Mouse (Mus musculus): Measurements from ENCODE around the gene Kcnk6. TPM values are rescaled to one million over a fixed set of nuclear protein-coding genes. Genes with fewer than 3 reads are reported as not detected.

Gene Kcnk6
- polyA plus RNA-seq, 1 experiment from 2014 or later = 0.37 TPM

DNA sequence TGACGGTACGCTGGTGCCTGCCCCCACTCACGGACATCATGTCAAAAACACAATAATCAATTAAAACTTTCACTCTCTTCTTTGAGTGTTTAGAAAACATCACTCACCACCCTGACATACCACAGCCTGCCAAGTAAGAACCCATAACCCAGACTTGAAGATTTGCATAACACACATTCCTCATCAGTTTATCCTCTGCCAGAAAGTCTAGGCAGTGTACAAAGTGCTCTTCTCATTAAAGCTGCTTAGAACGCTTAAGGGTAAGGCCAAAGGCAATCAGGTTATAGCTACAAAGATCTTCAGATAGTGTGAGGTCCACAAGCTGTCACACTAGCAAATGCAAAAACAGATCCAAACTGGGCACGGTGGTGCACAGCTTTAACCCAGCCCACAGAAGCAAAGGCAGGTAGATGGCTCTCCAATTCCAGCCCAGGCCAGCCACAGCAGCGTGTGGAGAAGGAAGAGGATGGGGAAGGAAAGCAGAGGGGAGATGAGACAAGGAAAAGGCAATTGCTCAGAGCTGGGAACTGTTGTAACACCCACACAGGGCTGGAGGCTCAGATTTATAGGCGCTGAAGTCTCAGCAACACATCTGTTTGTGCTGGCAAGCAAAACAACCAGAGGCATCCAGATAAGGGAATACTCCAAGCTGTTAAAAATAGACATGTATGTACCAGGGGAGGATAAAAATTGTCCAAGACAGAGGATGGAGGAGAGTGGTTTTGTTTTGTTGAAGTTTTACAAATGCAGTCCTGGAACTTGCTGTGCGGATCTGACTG is 39.6 kb upstream of the Kcnk6 start:
- H3K9ac ChIP-seq (ENCODE audit: low read length) = no peak overlapping the region
- no peaks in the 10 kb centered on the region for H3K27me3 ChIP-seq (ENCODE audit: control insufficient read depth, insufficient read depth, low read length)
- no peaks in the 10 kb centered on the region for H3K9me3 ChIP-seq (ENCODE audit: control insufficient read depth, low read length)
- H3K4me3 ChIP-seq (ENCODE audit: low read depth, low read length) = no peak overlapping the region
- no peak for DNase-seq (ENCODE audit: low spot score)
- H3K4me2 ChIP-seq (ENCODE audit: low read depth, severe bottlenecking) = no peak overlapping the region
- 68% methylated on average over 8 of the region's 8 CpGs for WGBS
- no peak for ATAC-seq (ENCODE audit: insufficient number of reproducible peaks, low FRiP score, low TSS enrichment, low read depth)
- H3K27ac ChIP-seq (replicated peaks; ENCODE audit: low read depth, low read length) = no peak overlapping the region
- H3K4me1 ChIP-seq (ENCODE audit: control insufficient read depth, insufficient read depth, low read length) = 0 out of 2 replicates have a peak, but pooled peaks cover 2% of the 10 kb centered on the region
- no peaks in the 10 kb centered on the region for H3K36me3 ChIP-seq (ENCODE audit: control insufficient read depth, insufficient read depth, low read length)

DNA sequence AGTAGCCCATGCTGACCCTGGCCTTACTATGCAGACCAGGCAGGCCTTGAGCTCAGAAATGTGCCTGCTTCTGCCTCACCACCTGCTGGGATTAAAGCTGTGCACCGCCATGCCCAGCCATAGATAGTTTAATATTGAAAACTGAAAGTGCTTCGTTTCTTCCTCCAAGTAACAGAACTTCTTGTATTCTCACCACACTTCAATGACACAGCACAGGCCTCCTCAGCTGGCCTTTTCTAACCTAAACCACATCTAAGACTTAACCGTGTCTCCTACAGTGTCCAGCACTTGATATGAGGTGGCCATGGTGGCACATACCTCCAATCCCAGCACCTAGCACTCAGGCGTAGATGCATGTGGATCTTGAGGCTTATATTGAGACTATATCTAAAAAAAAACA is 38.1 kb upstream of the Kcnk6 start:
- Histone ChIP-seq H3K9me3 (ENCODE audit: control insufficient read depth, low read length) (no peaks in the 10 kb centered on the region), H3K9ac (ENCODE audit: low read length) (no peak overlapping the region), H3K27ac (replicated peaks; ENCODE audit: low read depth, low read length) (no peak overlapping the region), H3K4me2 (ENCODE audit: low read depth, severe bottlenecking) (no peak overlapping the region), H3K4me1 (ENCODE audit: control insufficient read depth, insufficient read depth, low read length) (no peaks in the 10 kb centered on the region), H3K4me3 (ENCODE audit: low read depth, low read length) (no peak overlapping the region), H3K27me3 (ENCODE audit: control insufficient read depth, insufficient read depth, low read length) (no peaks in the 10 kb centered on the region), H3K36me3 (ENCODE audit: control insufficient read depth, insufficient read depth, low read length) (no peaks in the 10 kb centered on the region)
- WGBS = 92% methylated on average over 4 of the region's 4 CpGs
- ATAC-seq (ENCODE audit: insufficient number of reproducible peaks, low FRiP score, low TSS enrichment, low read depth) (no peak), DNase-seq (ENCODE audit: low spot score) (no peak)

DNA sequence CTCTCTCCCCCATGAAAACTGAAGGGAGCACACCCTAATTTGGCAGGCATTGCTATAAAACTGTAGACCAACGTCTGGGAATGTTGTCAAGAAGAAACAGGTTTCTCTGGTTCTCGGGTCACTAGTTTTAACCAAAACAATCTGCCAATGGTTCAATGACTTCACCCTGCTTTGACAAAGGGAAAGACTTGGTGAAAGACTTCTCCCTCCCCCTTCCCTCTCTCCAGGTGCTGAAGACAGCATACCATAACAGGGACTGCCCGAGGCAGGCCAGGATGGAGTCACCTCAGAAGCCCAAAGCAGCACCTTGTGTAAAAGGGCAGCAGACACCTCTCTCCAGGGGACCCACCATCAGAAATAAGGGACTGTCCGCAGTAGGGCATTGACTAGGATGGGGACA is 34.6 kb upstream of the Kcnk6 start:
- H3K4me2 ChIP-seq (ENCODE audit: low read depth, severe bottlenecking) = no peak overlapping the region
- H3K27me3 ChIP-seq (ENCODE audit: control insufficient read depth, insufficient read depth, low read length) = no peaks in the 10 kb centered on the region
- 55% methylated on average over 4 of the region's 4 CpGs for WGBS
- H3K4me3 ChIP-seq (ENCODE audit: low read depth, low read length) = no peak overlapping the region
- no peaks in the 10 kb centered on the region for H3K36me3 ChIP-seq (ENCODE audit: control insufficient read depth, insufficient read depth, low read length)
- ATAC-seq (ENCODE audit: insufficient number of reproducible peaks, low FRiP score, low TSS enrichment, low read depth) (no peak), DNase-seq (ENCODE audit: low spot score) (no peak)
- H3K9ac ChIP-seq (ENCODE audit: low read length) = no peak overlapping the region
- H3K9me3 ChIP-seq (ENCODE audit: control insufficient read depth, low read length) = no peaks in the 10 kb centered on the region
- H3K27ac ChIP-seq (replicated peaks; ENCODE audit: low read depth, low read length) = no peak overlapping the region
- H3K4me1 ChIP-seq (ENCODE audit: control insufficient read depth, insufficient read depth, low read length) = 0 out of 2 replicates have a peak, but pooled peaks cover 1% of the 10 kb centered on the region

DNA sequence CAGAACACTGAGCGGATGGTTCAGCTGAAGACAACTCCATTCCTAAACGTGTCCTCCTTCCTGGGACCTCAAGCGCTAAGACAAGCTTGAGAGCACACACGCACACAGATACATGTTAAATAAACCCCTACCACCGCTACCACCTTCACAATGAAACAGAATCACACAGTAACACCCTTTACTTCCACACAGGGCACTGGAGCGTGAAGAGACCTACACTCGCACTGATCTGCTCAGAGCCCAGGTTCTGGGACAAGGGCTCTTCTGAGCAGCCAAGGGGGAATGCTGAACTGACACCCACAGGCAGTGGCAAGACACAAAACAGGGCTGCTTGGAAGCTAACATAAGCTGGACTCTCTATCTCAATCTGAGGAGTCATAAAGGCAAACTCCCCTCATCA is 33.3 kb upstream of the Kcnk6 start:
- Histone ChIP-seq H3K9me3 (ENCODE audit: control insufficient read depth, low read length) (no peaks in the 10 kb centered on the region), H3K4me1 (ENCODE audit: control insufficient read depth, insufficient read depth, low read length) (0 out of 2 replicates have a peak, but pooled peaks cover 2% of the 10 kb centered on the region), H3K4me2 (ENCODE audit: low read depth, severe bottlenecking) (no peak overlapping the region), H3K9ac (ENCODE audit: low read length) (no peak overlapping the region), H3K27me3 (ENCODE audit: control insufficient read depth, insufficient read depth, low read length) (no peaks in the 10 kb centered on the region), H3K27ac (replicated peaks; ENCODE audit: low read depth, low read length) (no peak overlapping the region), H3K4me3 (ENCODE audit: low read depth, low read length) (no peak overlapping the region), H3K36me3 (ENCODE audit: control insufficient read depth, insufficient read depth, low read length) (no peaks in the 10 kb centered on the region)
- no peak for ATAC-seq (ENCODE audit: insufficient number of reproducible peaks, low FRiP score, low TSS enrichment, low read depth)
- DNase-seq (ENCODE audit: low spot score) = no peak
- 90% methylated on average over 7 of the region's 7 CpGs for WGBS

DNA sequence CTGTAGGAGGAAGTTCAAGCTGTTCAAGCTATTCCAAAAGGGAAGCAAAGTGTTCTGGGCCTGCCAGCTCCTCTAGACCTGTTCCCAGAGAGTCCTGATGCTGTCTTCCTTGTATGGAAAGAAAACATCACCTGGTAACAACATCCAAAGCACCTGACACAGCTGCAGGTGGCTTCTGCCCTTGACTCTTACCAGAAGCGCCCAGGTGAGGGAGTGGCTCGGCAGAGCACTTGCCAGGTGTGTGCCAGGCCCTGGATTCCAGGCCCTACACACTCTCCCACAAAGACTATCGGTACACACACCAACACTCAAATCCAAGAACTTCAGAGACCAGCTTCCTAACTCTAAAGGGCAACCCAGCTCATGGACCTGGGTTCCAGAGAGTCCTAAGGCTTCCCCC is 31.5 kb upstream of the Kcnk6 start:
- WGBS = 90% methylated on average over 3 of the region's 3 CpGs
- Histone ChIP-seq H3K36me3 (ENCODE audit: control insufficient read depth, insufficient read depth, low read length) (no peaks in the 10 kb centered on the region), H3K4me3 (ENCODE audit: low read depth, low read length) (no peak overlapping the region), H3K4me2 (ENCODE audit: low read depth, severe bottlenecking) (no peak overlapping the region; the same call in 1 of the 2 replicates), H3K9me3 (ENCODE audit: control insufficient read depth, low read length) (no peaks in the 10 kb centered on the region), H3K4me1 (ENCODE audit: control insufficient read depth, insufficient read depth, low read length) (peaks cover 13% of the 10 kb centered on the region), H3K27me3 (ENCODE audit: control insufficient read depth, insufficient read depth, low read length) (no peaks in the 10 kb centered on the region), H3K27ac (replicated peaks; ENCODE audit: low read depth, low read length) (no peak overlapping the region), H3K9ac (ENCODE audit: low read length) (no peak overlapping the region)
- ATAC-seq (ENCODE audit: insufficient number of reproducible peaks, low FRiP score, low TSS enrichment, low read depth) = no peak
- no peak for DNase-seq (ENCODE audit: low spot score)

DNA sequence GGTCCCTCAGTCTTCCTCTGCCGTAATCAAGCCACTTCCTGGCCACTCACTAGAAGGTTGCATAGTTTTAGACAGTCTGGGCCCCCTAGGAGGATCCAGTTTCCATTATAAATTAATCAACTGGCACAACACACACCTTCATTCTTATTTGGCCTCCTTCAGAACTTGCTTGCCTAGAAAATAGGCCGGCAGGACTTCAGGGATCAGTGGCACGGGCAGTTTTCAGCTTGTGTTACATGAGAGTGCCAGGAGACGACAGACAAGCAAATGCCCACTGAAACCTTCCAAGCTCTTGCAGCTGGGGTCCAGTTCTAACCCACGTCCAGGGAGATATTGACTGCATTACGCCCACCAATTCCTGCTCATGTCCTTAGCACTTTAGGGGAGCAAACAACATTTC is 29.8 kb upstream of the Kcnk6 start:
- Histone ChIP-seq H3K9me3 (ENCODE audit: control insufficient read depth, low read length) (no peaks in the 10 kb centered on the region), H3K4me1 (ENCODE audit: control insufficient read depth, insufficient read depth, low read length) (peaks cover 16% of the 10 kb centered on the region), H3K36me3 (ENCODE audit: control insufficient read depth, insufficient read depth, low read length) (no peaks in the 10 kb centered on the region), H3K9ac (ENCODE audit: low read length) (no peak overlapping the region), H3K27ac (replicated peaks; ENCODE audit: low read depth, low read length) (no peak overlapping the region), H3K4me3 (ENCODE audit: low read depth, low read length) (no peak overlapping the region), H3K4me2 (ENCODE audit: low read depth, severe bottlenecking) (no peak overlapping the region), H3K27me3 (ENCODE audit: control insufficient read depth, insufficient read depth, low read length) (no peaks in the 10 kb centered on the region)
- DNase-seq (ENCODE audit: low spot score) (no peak), ATAC-seq (ENCODE audit: insufficient number of reproducible peaks, low FRiP score, low TSS enrichment, low read depth) (no peak)
- 67% methylated on average over 6 of the region's 6 CpGs for WGBS

DNA sequence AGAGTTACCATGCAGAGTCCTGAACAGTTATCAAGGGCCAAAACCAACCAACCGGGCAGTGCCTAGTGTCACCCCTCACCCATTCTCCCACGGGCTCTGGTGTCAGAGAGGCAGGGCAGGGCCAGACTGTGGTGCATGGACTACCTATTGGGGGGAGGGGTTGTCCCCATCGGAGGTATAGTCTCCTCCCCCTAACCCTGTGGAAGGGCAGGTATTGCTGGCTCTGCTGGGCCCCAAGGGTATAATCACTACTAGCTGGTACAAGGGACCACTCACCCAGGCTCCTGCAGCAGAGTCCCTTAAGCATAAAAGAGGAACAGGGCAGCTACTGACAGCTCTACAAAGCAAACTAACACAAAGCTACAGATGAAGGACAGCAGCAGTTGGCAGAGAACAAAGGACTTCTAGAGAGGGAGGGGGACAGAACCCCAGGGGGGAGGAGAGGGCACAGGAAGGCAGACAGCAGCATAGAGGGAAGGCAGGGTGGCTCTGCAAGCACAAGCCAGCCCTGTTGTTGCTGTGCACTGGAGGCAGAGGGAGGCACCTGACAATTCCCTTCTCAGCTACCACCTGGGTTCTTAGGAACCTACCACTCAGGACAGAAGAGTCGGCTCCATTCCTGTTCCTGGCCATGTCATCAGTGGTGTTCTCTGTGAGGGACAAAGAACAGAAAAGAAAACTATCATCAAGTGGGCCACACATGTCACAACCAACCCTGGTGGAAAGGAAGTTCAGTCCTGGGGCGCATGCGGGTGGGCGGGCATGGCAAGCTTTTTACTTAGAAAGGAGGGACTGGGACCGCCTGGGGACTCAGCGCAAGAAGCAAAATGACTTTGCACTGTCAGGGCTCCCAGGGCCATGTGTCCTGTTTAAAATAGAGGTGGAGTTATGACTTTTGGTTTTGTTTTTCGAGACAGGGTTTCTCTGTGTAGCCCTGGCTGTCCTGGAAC is 27.7 kb upstream of the Kcnk6 start:
- H3K9ac ChIP-seq (ENCODE audit: low read length) = no peak overlapping the region
- H3K36me3 ChIP-seq (ENCODE audit: control insufficient read depth, insufficient read depth, low read length) = no peaks in the 10 kb centered on the region
- no peaks in the 10 kb centered on the region for H3K27me3 ChIP-seq (ENCODE audit: control insufficient read depth, insufficient read depth, low read length)
- 71% methylated on average over 10 of the region's 10 CpGs for WGBS
- no peak overlapping the region for H3K4me3 ChIP-seq (ENCODE audit: low read depth, low read length)
- H3K9me3 ChIP-seq (ENCODE audit: control insufficient read depth, low read length) = no peaks in the 10 kb centered on the region
- ATAC-seq (ENCODE audit: insufficient number of reproducible peaks, low FRiP score, low TSS enrichment, low read depth) = peak; percentile 75
- peak overlapping the region; percentile 68 for H3K27ac ChIP-seq (replicated peaks; ENCODE audit: low read depth, low read length)
- peaks cover 16% of the 10 kb centered on the region for H3K4me1 ChIP-seq (ENCODE audit: control insufficient read depth, insufficient read depth, low read length)
- peak; percentile 36 for DNase-seq (ENCODE audit: low spot score)
- H3K4me2 ChIP-seq (ENCODE audit: low read depth, severe bottlenecking) = no peak overlapping the region

DNA sequence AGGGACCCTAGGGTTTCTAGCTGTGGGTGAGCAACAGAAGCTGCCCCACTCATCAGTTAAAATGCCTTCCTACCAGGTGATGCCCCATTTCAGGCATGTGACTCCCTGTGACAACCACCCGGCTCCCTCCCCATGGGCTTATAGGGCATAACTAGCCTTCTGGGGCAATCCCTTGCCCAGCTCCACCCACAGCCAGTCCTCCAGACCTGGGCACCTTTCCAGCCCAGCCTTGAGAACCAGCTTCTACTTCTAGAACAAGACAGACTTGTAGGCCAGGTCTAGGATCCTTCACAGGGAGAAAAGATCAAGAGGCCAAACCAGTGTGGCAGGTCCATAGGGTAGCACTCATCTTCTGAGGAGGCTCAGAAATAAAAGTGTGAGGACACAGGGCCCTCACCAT is 25.1 kb upstream of the Kcnk6 start:
- Histone ChIP-seq H3K36me3 (ENCODE audit: control insufficient read depth, insufficient read depth, low read length) (no peaks in the 10 kb centered on the region), H3K9ac (ENCODE audit: low read length) (no peak overlapping the region), H3K27ac (replicated peaks; ENCODE audit: low read depth, low read length) (no peak overlapping the region), H3K27me3 (ENCODE audit: control insufficient read depth, insufficient read depth, low read length) (no peaks in the 10 kb centered on the region), H3K4me1 (ENCODE audit: control insufficient read depth, insufficient read depth, low read length) (peaks cover 19% of the 10 kb centered on the region), H3K9me3 (ENCODE audit: control insufficient read depth, low read length) (no peaks in the 10 kb centered on the region), H3K4me3 (ENCODE audit: low read depth, low read length) (no peak overlapping the region), H3K4me2 (ENCODE audit: low read depth, severe bottlenecking) (no peak overlapping the region)
- 64% methylated on average over 1 of the region's 1 CpGs for WGBS
- DNase-seq (ENCODE audit: low spot score) (no peak), ATAC-seq (ENCODE audit: insufficient number of reproducible peaks, low FRiP score, low TSS enrichment, low read depth) (no peak)
